Mouse (Mus musculus) natural killer cell, adult 2 months (primary cell): ENCODE results near the gene Trim21.
A peak's percentile ranks its signal among the peaks of the same experiment; 100 is the strongest.

Experiments used
- DNase-seq, 2 experiments: peaks; one replicate each; pipeline ENCODE4 v3.0.0; 2022; ENCODE audit warnings: low spot score in 2 of 2

Trim21 gene

DNA sequence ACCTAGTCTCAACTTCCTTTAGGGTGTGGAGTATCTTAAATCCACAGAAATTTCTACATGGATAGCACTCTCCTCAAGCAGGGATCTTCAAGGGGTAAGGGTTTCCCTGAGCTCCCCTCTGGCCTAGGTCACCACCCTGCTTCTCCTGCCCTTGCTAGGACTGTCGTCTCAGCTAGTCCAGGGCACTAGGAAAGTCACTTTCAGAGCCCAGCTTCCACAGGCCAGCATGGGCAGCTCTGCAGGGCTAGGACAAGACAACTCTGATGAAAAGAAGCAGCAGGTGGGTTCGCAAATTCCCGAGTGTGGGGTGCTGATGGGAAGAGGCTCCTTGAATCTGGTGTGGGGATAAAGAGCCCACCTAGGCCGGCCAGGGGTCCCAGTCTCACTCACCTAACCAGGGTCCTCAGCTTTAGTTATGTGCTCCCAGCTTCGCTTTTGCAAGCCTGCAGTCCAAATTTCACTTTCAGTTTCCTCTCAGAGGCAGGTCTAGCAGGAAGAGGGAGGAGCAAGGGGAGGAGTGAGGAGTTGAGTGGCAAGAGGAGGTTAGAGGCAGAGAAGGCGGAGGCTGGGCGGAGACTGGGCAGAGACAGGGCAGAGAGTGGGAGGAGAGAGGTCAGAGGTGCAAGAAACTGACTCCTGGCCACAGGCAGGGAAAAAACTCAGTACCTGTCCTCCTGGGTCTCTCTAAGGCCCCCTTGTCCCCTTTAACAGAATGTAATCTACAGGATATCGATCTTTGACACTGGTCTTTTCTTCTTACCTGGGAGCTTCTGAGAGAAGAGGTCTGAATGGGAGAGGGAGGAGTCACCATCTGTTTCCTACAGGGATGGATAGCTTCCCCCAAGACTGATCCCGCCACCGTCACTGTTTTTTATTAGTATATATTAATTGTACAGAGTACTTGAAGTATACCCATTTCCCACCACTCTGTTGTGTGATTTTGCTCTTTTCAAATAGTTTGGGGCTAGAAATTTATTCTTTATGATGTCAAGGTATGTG lies at the start of gene Trim21:
TSS of gene Trim21 (minus strand) at position 488 of the 999 bp plus-strand sequence.
- DNase-seq: peak; percentile 82 to 85

DNA sequence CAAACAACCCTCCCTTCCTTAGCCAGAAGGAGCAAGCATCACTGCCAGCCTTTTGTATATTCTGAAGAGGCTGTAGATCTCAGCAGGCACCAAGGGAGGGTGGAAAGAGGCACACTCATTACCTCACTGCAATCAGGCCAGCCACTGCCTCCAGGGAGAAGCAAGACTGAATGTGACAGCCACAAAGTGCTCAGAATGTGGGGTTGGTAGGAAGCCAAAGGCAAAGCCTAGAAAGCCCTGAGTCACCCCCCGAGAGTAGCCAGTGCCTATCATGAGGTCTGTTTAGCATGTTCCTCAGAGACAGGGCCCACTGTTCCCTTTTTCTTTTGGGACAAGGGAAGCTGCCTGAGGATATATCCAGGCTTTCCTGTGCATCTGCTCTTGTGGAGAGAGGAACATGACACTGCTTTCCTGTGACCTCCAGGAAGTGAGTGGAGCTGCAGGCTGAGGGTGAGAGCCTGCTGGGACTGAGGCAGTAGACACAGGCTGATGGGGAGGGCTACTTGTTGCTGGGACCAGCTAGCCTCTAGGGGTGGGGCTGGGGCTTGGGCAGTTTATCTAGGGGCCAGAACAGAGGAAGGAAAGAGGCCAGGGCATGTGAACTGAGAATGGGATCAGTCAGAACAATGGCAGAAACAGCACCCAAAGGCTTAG lies 32.2 kb upstream of the Trim21 start, which contains the start of gene Olfr552:
TSS of gene Olfr552 (plus strand) at position 393 of the 654 bp plus-strand sequence.
- DNase-seq: no peak

DNA sequence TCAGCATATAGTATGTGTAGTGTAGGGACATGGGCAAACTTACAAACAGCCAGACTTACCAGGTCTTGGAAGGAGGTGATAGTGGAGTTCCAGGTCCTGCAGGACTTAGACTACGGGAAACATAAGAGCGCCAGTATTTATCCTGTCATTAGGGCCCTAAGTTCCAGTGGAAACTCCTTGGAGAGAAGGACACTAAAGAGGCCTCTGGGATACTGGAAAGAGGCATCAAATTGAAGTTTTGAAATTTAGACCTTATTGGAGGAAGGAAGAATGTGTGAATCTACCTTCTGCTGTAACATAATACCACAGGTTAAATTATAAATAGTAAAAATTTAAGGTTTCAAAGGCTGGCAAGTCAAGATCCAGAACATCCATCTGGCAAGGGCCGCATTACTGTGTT lies 26.5 kb upstream of the Trim21 start, which contains the start of gene Olfr551:
TSS of gene Olfr551 (minus strand) at position 101 of the 400 bp plus-strand sequence.
- DNase-seq: no peak

DNA sequence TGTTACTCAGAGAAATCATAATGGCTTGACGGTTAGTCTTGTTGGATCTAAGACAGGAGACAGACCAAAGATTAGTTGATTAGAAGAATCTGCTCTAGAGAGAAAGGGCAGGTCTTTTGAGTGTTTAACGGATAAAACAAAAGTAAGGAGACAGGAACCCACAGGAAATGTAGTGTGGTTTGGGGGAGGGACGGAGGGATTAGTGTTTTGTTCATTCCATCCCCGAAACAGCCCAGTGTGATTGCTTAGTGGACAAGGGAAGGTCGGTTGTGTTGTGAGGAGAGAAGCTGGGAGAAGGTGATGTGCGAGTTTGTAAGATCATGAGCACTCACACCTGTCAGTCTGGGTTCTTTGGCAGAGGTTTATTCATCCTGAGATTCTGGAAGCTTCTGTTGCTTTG lies 10.7 kb upstream of the Trim21 start:
- DNase-seq: no peak

DNA sequence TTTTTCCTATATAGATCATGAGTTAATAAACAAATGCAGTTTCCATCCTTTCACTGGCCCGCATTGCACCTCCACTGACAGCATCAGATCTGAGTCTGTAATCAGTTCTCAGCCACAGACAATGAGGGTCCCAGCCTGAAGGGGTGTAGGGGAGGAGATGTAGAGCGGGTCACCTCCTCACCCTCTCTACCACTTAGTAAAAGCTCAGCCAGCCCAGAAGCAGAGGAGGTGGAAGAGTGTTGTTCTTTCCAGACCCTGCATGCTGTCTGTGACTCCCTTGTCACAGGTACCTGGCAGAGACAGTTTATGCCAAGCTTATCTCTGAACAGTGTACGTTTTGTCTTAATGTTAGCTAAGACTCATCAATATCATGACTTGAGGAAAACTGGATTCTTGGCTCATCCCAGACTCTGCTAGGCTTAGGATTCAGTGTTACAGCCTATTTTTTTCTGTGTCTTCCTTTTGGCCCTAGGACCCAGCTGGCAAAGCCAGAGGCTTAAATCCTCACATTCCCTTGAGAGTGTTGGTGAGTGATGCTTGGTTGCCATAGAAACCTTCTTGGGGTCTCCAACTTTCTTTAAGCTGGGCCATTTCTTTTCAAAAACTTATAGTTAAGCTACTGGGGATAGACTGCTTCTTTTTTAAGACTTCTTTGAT lies 8.0 kb upstream of the Trim21 start:
- no peak for DNase-seq

DNA sequence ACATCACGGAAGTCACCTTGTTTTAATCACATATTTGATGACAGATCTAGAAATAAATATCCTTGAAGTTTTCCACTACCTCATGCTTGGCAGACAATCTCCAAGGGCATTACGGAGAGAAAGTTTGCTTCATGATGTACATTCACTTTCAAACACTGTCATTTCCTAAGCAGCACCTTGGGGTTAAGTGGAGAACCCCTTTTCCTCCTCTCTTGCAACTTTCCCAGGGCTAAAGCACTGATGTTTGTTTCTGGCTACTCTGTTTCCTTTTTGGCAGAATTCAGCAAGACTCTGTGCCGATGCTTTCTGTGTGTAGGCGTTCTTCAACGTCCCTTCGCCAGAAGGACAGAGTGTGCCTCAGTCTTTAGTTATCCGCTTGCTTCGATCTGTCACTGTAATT lies 5.9 kb upstream of the Trim21 start, which contains the start of gene Olfr550:
TSS of gene Olfr550 (plus strand) at position 301 of the 400 bp plus-strand sequence.
- no peak for DNase-seq

DNA sequence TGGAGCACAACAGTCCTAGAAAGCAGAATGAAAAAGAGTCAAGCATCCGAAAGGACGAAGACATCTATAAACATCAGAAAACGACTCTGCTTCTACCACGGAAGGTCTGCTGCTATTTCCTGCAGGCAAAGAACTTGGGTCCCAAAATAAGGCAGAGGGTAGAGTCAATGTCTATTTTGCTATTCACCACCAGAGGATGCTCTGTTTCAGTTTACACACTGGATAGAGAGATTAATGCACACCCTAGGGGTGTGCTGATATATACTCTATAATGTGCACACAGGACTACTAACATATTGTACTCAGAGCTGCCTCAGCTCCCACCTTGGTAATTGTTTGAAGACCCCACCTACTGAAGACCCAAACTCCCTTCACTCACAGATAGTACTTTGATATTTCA lies 933 bp upstream of the Trim21 start:
- DNase-seq: no peak

DNA sequence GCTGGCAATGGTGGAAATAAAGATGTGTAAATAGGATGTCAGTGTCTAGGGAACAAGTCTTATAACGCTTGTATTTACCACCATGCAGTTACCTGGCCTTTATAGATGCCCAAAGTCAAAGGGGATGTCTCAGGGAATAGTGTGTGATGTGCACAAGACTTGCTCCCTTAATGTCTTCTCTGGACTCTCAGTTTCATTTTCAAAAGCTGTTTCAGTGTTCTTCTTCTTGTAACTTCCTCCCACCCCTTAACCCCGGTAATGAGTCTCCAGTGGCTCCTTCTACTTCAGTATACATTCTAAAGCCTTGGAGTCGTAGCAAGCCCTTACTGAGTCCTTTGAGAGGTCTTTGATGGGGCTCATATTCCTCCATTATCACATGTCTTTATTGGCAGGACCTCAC lies 12.0 kb downstream of the Trim21 start:
- no peak for DNase-seq

DNA sequence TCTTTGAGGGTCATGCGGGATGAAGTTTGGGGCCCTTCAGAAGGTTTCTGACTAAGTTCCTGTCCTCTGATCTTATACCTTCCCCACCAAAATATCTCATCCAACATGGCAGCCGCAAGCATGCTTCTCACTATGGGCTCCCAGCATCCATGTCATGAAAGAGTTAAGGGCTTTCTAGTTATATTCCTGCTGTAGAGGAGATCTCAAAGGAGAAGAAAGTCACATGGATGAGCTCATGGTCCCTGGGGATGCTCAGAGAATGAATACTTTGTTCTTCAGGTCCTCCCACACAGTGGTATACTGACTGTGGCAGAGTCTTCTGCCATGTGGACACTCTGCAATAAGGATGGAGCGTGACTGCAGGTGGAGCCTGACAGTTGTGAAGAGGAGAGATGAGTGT lies 15.7 kb downstream of the Trim21 start, which contains the start of gene Olfr549:
TSS of gene Olfr549 (plus strand) at position 301 of the 400 bp plus-strand sequence.
- DNase-seq: no peak

DNA sequence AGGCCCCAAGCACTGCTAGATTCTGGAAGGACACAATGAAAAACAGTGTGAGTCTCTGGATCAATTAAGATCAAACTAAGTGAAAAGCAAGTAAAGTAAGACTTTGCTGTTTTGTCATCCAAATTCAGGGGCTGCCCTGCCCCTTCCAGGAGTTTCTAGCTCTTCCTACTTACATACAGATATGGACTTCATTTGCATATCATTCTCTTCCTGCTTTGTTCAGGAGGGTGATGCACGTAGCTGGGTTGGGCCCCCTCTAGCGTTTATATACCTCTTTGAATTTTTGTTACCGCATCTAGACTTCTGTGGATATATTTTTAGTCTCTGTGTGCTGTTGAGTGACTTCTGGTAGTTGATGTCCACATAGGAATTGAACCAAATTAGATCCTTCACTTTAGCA lies 24.0 kb downstream of the Trim21 start:
- DNase-seq: no peak

DNA sequence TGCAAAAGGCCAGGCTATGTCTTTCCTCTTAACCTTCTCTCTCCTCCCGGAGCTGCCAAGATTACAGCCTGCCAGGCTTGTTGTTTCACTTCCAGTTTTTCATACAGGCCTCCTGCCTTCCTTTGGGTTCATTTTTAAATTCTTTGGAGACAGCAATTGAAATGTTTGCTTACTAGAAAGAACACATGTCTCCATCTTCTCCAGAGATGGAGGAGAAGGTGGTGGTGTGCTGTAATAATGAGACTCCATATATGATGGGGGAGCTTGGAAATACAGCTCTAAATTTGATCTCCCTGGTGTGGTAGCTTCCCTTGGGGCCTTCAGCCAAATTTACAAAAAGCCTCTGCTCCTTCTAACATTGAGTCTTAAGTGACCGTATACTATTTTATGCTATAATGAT lies 24.7 kb downstream of the Trim21 start, which contains the start of gene Olfr548-ps1:
TSS of gene Olfr548-ps1 (plus strand) at position 301 of the 400 bp plus-strand sequence.
- no peak for DNase-seq

DNA sequence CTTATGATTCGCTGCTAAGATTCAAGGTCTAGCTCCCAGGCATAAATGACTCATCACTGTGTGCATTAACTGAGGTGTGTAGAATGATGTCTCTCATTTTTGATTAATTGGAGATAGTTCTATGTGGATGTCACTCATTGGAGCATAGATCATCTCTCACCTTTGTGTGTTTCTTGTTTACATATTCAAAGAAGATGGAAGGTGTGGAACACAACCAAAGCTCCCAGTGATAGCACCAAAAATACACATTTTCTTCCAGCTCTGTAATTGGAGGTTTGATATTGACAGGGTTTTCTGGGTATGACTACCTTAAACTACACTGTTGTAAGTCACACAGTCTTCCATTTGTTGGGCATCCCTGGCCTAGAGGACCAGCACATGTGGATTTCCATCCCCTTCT lies 30.8 kb downstream of the Trim21 start, which contains the start of gene Olfr547:
TSS of gene Olfr547 (plus strand) at position 301 of the 400 bp plus-strand sequence.
- DNase-seq: no peak

DNA sequence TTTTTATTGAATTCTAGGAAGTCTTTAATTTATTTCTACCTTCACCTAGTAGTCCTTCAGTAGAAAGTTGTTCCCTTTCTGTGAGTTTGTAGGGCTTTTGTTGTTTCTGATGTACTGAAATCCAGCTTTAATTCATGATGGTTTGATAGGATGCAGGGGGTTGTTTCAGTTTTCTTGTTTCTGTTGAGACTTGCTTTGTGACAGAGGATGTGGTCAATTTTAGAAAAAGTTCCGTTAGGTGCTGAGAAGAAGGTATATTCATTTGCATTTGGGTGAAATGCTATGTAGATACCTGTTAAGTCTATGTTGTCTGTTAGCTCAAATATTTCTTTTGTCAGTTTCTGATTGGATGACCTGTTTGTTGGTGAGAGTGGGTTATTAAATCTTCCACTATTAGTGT lies 36.2 kb downstream of the Trim21 start:
- DNase-seq: no peak

DNA sequence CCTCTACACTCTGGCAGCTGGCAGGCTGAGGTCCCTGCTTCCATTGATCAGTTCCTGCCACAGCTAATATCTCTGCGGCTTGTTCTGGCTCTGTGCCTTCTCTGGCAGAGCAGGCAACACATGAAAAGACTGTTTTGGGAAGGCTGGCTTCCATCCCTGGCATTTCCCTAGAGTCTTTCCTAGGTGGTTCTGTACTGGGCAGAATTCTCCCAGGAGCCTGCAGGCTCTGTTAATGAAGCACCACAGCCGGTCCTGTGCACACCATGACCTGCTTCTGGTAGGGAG lies 48.3 kb downstream of the Trim21 start:
- no peak for DNase-seq

DNA sequence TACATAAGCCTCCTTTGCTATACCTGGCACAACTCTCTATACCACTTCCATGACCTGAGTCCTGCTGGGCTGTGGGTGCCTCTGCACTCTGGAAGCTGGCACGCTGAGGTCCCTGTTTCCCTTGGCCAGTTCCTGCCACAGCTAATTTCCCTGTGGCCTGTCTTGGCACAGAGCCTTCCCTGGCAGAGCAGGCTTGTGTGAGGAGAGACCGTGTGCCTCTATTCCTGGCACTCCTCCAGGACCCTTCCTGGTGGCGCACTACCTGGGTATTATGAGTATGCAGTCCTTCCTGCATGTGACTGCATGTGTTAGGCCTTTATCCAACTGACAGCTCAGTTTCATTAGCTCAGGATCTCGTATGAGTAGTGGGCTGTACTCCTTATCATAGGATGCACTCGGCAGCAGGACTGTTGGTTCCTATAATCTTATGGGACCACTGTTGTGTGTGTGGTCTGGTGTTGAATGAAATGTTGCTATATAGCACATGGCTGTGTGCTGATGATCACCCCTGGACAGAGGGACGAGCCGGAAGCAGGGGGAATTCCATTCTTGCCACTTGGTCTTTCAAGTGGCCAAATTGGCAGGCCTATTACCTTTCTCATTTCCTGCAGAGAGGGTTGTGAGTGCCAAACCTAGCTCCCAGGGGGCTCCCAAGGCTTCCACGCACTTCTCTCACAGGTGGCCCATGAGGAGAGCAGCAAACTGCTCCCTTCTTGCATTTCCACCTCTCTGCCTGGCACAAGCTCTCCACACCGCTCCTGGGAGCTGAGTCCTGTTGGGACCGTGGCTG lies 48.8 kb downstream of the Trim21 start:
- no peak for DNase-seq

DNA sequence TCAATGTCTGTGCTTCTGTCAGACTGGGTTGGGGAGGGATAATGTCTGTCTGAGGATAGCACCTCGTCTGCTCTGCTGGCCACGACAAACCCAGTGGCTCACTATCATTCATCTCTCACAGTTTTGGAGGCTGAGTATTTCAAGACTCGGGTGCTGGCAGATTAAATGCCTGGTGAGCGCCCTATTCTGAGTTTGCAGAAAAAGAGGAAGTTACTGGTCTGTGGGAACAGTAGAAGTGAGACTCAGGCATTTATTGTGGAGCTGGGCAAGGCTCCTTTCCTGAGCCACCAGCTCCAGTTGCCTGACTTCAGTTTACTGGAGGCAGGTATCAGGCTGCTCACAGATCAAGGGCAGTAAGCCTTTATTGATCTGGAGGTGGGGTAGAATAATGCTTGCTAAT lies 51.1 kb downstream of the Trim21 start:
- DNase-seq: no peak

DNA sequence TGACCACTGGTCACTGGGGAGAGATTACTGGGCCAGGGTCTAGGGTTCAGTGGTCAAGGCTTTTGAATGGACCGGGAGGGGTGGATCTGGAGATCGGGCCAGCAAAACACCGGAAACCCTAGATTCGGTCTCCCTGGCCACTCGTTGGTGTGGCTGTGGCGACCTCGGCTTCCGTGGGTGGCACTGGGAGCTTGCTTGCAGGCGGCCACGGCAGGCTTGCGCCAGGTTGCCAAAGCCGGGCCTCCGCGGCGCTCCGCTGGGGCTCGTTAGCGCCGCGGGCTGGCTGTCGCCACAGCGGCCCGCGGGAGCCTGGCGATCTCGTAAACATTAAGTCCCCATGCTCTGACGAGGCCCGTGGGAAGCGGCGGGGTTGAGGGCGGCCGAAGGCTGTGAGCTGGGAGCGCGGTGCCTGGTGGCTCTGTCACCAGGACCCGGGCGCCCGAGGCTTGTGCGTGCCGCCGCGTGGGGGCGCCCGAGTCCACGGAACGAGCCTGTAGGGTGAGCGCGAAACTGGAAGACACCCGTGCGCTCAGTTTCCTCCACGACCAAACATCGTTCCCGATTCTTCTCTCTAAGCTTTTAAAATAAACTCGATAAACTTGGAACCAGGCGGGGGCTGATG lies 52.4 kb downstream of the Trim21 start:
- DNase-seq: peak; percentile 52 to 78

DNA sequence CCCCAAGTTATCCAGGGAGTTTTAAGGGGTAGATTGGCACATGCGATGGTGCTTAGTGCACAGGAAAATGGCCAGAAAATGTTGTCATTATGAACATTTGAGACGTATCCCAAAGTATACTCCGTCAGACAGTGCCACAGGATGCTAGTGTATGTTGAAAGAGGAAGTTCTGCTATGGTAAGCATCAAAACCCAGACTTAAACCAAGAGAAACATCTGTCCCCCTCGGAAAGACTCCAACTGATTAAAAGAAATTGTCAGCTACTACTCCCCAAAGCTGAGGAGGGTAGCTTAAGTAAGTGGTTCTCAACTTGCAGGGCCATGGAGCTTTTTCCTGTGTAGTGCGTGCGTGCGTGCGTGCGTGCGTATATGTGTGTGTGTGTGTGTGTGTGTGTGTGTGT lies 53.4 kb downstream of the Trim21 start:
- no peak for DNase-seq

DNA sequence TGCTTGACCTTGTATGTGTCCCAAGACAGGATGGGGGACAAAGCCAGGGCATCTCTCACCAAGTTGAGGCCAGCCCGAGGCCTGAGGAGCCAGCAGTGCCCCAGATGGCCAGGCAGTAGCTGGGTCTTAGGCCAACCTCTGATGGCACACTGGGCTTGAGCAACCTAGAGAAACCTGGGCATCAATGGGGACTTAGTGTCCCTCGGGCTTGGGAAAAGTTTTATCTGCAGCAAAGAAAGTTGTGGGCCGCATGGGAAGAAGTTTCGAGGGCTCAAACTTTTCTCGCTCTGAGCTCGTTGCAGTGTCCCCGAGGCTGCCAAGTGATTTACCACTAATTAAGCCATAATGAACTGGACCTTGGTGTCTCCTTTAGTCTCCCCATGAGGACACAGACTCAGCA lies 55.6 kb downstream of the Trim21 start:
- no peak for DNase-seq

DNA sequence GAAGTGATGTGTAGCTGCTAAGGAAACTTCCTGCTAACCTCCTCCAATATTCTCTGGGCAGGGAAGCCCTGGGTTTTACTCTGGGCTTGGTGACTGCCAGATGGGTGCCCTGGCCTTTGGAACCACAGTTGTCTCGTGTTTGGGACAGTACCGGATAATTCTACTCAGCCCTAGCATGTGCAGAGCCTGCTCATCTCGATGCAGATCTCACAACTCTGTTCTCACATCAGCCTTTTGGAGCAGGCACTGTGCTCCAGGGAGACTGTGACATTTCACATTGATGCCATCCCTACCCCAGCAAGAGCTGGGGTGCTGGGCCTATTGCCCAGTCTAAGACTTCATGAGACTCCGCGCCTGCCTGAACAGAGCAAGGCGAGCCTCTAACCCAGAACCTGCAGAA lies 56.6 kb downstream of the Trim21 start:
- DNase-seq: no peak

DNA sequence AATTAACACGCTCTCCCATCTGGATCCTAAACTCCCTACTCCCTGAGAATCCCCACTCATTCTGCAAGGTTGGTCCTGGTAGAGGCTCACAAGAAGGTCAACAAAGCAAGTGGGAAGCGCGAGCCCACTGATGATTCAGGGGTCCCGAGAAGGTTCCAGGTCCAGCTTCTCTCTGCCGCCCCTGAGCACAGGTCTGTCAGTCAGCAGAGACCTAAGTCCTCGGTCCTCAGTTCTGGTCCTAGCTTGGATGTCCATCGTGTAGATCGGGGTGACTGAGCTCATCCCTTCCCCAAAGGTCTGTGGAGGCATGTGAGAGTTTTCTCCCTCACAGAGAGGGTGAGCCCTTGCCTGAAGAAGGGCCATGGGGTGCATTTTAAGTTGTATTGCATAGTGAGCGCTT lies 57.2 kb downstream of the Trim21 start:
- DNase-seq: no peak
